Mouse (Mus musculus): ENCODE results near the gene Fam149b.
A peak's percentile ranks its signal among the peaks of the same experiment; 100 is the strongest.

Fam149b gene

DNA sequence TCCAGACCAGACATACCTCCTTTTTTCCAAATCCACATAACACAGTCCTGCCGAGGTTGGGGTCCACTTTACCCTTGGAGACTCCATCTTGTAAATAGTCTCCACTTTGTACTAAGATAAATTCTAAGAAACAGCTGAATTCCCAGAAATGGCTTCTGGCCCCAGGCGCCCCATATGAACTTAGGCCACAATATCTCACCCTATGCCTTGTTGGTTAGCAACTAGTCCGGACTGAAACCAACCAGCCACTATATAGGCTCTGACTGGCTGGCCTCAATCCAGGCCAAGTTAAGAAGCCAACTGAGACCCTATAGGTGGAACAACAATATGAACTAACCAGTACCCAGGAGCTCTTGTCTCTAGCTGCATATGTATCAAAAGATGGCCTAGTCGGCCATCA, 44.4 kb downstream of the Fam149b start:
- DNase-seq, result no peak

DNA sequence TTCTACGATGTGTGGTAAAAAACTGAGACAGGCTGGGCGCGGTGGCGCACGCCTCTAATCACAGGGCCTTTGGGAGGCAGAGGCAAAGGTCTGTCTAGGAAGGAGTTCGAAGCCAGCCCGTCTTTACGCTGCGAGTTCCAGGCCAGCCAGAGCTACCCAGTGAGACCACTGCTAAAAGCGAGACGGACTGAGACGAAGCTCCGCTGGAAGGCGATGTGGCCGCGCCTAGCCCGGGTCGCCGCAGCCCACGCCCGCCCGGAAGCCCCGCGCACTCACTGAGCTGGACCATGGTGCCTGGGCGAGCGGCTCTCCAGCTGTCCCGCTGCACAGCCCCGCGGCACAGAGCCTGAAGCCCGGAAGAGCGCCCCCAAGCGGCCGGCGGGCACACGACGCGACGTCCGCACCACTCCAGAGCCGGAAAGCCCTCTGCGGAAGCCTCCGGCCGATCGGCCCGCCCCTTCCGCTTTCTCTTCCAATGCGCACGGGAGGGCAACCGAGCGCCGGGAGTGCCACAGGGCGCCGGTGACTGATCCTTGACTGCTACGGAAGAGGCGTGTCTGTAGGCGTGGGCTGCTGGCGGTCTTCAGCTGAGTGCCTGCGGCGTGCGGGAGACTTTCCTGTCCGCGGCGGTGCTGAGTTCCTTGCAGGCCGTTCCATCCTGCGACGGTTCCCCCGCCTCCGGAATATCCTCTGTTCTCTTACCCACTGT, 45.4 kb downstream of the Fam149b start, which contains the start of gene Mrps16:
Gene Mrps16 (minus strand): TSS at position 430 of the 709 bp plus-strand sequence.
- peak; percentile 98 for DNase-seq

DNA sequence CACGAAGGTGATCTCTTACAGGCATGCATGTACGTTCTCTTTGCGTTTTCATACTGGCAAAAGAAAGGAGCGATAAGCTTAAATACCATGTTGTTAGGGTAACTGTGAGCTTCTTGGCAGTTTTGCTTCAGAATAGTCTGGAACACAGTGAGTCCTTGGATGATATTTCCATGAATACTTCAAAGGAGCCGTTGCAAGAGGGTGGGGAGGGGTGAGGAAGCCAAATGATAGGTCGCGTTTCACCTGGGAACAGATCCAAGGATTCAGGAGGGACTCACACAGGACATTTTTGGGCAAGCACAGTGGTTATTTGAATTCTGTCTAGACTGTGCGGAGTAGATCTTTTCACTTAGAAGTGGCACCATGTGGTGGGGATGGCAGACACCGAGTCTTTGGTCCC, 49.3 kb downstream of the Fam149b start:
- no peak for DNase-seq

DNA sequence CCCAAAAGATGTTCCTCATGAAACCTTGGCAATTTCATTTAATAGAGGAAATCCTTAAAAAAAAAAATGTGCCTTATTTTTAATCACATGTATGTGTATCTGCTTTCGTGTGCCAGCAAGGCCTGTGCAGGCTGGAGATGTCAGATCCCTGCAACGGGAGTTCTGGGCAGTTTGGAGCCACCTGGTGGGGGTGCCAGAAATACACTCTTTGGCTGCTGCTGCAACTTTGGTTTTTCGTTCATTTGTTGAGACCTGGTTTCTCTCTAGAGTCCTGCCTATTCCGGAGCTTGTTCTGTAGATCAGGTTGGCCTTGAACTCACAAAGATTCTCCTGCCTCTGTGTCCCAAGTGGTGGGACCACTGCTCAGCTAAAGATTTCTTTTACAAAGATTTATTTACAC, 50.9 kb downstream of the Fam149b start:
- DNase-seq, result peak; percentile 45

DNA sequence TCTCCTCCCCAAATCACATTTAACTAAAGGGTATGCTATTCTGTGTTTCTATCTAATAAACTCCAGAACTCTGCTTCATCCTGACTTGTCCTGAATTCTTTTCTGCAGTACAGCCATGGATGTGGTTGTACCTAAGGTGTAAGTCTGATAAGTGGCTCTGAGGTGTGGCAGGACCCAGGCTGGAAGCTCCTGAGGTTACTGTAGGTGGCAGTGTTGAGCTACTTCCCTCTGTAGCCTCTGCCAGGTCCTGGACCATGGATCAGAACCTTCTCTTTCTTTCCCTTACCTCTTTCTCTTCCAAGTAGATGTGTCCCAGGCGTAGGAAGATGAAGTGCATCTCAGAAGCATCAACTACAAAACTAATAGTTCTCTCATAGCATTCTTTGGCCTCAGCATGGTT, 52.1 kb downstream of the Fam149b start:
- DNase-seq, result peak; percentile 50

GRCm38 (mm10) chr14:20422257-20422656, 74.3 kb downstream of the Fam149b start:
- peak; percentile 21 for DNase-seq

- DNase-seq, result no peak
Observed at GRCm38 (mm10) chr14:20423046-20423445, 75.1 kb downstream of the Fam149b start.

DNA sequence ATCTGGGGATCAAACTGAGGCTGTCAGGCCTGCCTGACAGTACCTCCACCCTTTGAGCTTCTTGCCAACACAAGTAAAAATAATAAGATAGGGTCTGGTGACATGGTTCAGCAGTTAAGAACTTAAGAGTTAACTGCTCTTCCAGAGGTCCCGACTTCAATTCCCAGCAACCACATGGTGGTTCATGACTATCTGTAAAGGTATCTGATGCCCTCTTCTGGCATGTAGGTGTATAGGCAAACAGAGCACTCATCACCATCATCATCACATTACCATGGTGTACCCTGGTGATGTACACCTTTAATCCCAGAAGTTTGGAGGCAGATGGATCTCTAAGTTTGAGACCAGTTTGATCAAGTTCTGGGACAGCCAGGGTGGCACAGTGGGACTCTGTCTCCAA, 80.6 kb downstream of the Fam149b start:
- no peak for DNase-seq

GRCm38 (mm10) chr14:20429833-20430232, 81.9 kb downstream of the Fam149b start:
- peak; percentile 27 for DNase-seq

DNA sequence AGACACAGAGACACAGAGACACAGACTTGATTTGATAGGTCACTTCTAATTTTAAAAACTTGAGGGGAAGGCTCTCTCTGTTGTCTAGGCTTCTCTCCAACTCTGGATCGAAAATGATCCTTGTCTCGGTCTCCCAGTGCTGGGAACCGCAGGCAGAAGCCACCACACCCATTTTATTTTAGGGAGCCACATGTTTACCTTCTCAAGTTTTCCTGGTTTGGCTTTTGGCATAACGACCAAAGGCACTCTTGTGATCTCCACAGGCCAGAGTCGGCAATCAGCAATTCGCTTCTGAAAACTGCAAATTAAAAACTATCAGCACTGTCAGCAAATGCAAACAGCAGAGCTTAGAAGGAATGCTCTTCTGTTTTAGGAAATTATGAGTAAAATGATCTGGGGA, 83.8 kb downstream of the Fam149b start:
- DNase-seq, result no peak

DNA sequence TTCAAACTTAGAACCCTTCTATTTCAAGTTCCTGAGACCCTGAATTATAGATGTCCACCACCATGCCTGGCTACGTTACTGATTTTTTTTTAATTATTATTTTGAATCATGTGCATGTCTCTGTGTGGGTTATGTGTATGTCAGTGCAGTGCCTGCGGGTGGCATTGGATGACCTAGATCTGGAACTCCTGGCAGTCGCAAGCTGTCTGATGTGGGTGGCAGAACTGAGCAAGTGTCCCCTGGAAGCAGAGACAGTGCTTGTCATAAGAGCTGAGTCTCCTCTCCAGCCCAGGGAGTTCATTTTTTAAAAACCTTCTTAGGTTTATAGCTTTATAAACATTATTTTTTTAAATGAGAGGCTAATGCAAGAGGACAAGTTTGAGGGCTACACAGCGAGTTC, 84.5 kb downstream of the Fam149b start:
- DNase-seq, result no peak
